Mouse (Mus musculus) hindbrain, embryonic 14.5 days (tissue): Measurements from ENCODE around the gene Emsy. TPM values are rescaled to one million over a fixed set of nuclear protein-coding genes. Genes with fewer than 3 reads are reported as not detected.

Experiments used
- ATAC-seq: fragments of 200-750 bp; cut with Nextera tagmentation; 2 replicates; pipeline ENCODE4 v1.8.0; 2017; ENCODE audit warnings: moderate number of reproducible peaks, mild to moderate bottlenecking, moderate TSS enrichment, moderate library complexity; ENCODE audit not compliant: low FRiP score
- DNase-seq: peaks from one replicate; pipeline ENCODE4 v3.0.0-alpha.2; 2015; ENCODE audit warnings: low spot score
- H3K27ac ChIP-seq: fragments of 300-500 bp; sonication (generic); 2 replicates; pipeline ENCODE4 v1.5.1; 2014; ENCODE audit warnings: mild to moderate bottlenecking, moderate library complexity
- H3K27me3 ChIP-seq: fragments of 300-500 bp; sonication (generic); 2 replicates; pipeline ENCODE4 v1.6.1; 2014; ENCODE audit warnings: mild to moderate bottlenecking, low read length, mixed read lengths; ENCODE audit not compliant: control insufficient read depth, insufficient read depth
- H3K36me3 ChIP-seq: fragments of 300-500 bp; sonication (generic); replicated peaks from 2 replicates; pipeline ENCODE4 v1.6.1; 2014; ENCODE audit not compliant: control insufficient read depth, insufficient read depth
- H3K4me1 ChIP-seq: fragments of 300-500 bp; sonication (generic); replicated peaks from 2 replicates; pipeline ENCODE4 v1.6.1; 2014; ENCODE audit warnings: antibody characterized with exemption, low read length, mixed read lengths; ENCODE audit not compliant: control insufficient read depth, insufficient read depth
- H3K4me2 ChIP-seq: fragments of 300-500 bp; sonication (generic); replicated peaks from 2 replicates; pipeline ENCODE4 v1.6.1; 2014; ENCODE audit warnings: mild to moderate bottlenecking, moderate library complexity
- H3K4me3 ChIP-seq: fragments of 300-500 bp; sonication (generic); replicated peaks from 2 replicates; pipeline ENCODE4 v1.5.1; 2014; ENCODE audit warnings: mild to moderate bottlenecking, low read length
- H3K9ac ChIP-seq: fragments of 300-500 bp; sonication (generic); 2 replicates; pipeline ENCODE4 v1.6.1; 2014
- H3K9me3 ChIP-seq: fragments of 300-500 bp; sonication (generic); 2 replicates; pipeline ENCODE4 v1.6.1; 2016; ENCODE audit warnings: low read length; ENCODE audit not compliant: control insufficient read depth
- WGBS: fragments of 180-500 bp; shearing (Covaris S2); extraction: QIAGEN DNeasy Blood & Tissue Kit; methylation state at CpG from one replicate; pipeline ENCODE4 v1.1.7; 2014; 5-methylcytosine and 5-hydroxymethylcytosine counted together
- polyA plus RNA-seq: library from polyadenylated mRNA; unstranded; fragments of >200 nt; fragmentation: Nextera tagmentation; extraction: Ambion mirVana; gene quantifications from 2 replicates; pipeline ENCODE4 v1.2.1, GENCODE M21; 2014

The Emsy gene
- polyA plus RNA-seq, 1 experiment from 2014 or later = 39.3 TPM

DNA sequence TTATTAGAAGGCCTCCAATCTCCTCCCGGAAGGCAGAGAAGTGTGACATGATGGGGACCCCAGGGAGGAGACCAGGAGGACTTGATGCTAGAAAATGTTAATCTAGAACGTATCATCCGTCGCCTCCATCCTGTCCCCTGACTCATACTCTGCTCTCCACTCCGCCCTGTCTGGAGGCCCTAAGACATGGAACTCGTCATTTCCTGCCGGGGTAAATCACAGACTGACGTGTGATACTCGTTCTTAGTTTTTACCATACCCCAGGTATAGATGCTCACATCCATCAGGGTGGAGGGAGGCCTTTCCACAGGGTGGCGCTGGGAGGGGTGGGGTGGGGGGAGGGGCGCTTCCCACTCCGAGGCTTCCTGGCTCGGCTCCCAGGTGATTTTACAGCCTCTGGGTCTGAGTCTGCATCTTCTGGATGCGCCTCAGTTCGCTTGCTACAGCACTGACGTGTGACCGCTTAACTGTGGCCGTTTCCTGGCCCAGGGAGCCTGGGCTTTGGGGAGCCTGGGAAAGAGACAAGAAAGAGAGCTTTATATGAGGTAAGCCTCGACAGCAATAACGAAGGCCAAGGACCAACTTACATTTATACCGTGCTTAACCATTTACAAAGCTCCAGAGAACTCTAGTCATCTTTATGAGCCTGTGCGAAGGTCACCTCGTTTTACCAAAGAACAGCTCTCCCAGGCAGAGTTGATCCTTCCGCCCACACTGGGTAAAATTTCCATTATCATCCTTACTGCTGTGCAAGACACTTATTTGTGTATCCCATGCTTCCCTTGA lies 36.4 kb upstream of the Emsy start:
- H3K4me3 ChIP-seq = no peak overlapping the region
- no peak overlapping the region for H3K9ac ChIP-seq
- WGBS = 49% methylated on average over 24 of the region's 24 CpGs
- H3K9me3 ChIP-seq = no peaks in the 10 kb centered on the region
- H3K27ac ChIP-seq = no peak overlapping the region
- H3K4me2 ChIP-seq = no peak overlapping the region
- no peaks in the 10 kb centered on the region for H3K27me3 ChIP-seq
- no peaks in the 10 kb centered on the region for H3K4me1 ChIP-seq
- DNase-seq (no peak), ATAC-seq (no peak)
- no peaks in the 10 kb centered on the region for H3K36me3 ChIP-seq

DNA sequence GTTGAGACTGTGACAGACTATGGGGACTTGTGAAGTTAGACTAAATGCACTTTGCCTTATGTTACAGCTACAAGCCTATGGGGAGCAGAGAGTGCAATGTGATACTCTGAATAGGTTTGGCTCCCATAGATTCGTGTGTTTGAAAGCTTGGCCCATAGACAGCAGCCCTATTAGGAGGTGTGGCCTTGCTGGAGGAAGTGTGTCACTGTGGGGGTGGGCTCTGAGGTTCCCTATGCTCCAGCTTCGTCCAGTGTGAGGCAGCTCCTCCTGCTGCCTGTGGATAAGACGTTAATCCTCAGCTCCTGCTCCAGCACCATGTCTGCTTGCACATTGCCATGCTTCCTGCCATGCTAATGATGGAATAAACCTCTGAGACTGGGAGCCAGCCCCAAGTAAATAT lies 34.2 kb upstream of the Emsy start:
- ATAC-seq = no peak
- 22% methylated on average over 3 of the region's 3 CpGs for WGBS
- no peak for DNase-seq

DNA sequence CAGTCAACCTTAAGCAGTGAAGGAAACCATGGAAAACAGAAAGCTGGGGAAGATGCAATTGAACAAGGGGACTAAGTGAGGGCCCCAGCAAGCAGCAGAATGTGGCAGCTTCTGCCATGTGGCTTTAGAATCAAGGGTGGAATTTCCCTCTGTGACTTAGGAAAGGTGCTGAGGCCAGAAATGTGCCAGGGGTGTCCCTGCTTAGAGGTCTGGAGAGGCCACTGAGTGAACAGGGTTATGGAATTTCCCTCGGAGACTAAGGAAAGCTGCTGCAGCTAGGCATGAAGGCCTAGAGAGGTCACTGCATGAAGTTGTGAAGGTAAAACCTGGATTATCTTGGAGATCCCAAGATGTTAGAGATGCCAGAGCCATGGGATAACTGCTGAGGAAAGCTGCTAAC lies 33.5 kb upstream of the Emsy start:
- Histone ChIP-seq H3K9ac (no peak overlapping the region), H3K4me3 (no peak overlapping the region), H3K9me3 (no peaks in the 10 kb centered on the region), H3K4me1 (no peaks in the 10 kb centered on the region), H3K4me2 (no peak overlapping the region), H3K27ac (no peak overlapping the region), H3K36me3 (no peaks in the 10 kb centered on the region), H3K27me3 (no peaks in the 10 kb centered on the region)
- 84% methylated on average over 1 of the region's 1 CpGs for WGBS
- no peak for DNase-seq
- ATAC-seq = no peak

More for the DNA sequence above, 34.2 kb upstream of the Emsy start:
- Histone ChIP-seq H3K4me2 (no peak overlapping the region), H3K9me3 (no peaks in the 10 kb centered on the region), H3K4me1 (no peaks in the 10 kb centered on the region), H3K36me3 (no peaks in the 10 kb centered on the region), H3K4me3 (no peak overlapping the region), H3K27me3 (no peaks in the 10 kb centered on the region), H3K9ac (no peak overlapping the region), H3K27ac (no peak overlapping the region)

DNA sequence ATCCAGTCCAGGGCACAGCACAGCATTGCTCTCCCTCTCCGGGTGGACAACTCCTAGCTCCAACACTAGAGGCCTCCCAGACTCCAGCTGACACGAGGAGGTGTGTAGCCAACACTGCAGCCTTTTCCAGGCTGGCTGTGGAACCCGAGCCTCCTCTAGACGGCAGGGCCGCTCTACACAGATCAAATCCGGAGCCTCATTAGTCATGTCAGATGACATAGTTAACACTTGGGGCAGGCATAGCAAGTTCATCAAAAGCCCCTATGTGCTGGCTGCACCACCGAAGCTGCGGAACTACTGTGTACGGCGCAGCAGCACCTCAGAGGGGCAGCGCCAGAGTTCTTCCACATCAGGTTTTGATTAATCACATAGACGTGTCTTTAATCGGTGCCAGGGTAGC lies 29.3 kb upstream of the Emsy start:
- H3K4me1 ChIP-seq = no peaks in the 10 kb centered on the region
- no peak overlapping the region for H3K4me2 ChIP-seq
- H3K9ac ChIP-seq = no peak overlapping the region
- no peak overlapping the region for H3K27ac ChIP-seq
- H3K9me3 ChIP-seq = no peaks in the 10 kb centered on the region
- no peak overlapping the region for H3K4me3 ChIP-seq
- H3K36me3 ChIP-seq = no peaks in the 10 kb centered on the region
- H3K27me3 ChIP-seq = no peaks in the 10 kb centered on the region
- WGBS = 52% methylated on average over 13 of the region's 13 CpGs
- no peak for DNase-seq
- peak; percentile 55; the same call in 1 of the 2 replicates for ATAC-seq

DNA sequence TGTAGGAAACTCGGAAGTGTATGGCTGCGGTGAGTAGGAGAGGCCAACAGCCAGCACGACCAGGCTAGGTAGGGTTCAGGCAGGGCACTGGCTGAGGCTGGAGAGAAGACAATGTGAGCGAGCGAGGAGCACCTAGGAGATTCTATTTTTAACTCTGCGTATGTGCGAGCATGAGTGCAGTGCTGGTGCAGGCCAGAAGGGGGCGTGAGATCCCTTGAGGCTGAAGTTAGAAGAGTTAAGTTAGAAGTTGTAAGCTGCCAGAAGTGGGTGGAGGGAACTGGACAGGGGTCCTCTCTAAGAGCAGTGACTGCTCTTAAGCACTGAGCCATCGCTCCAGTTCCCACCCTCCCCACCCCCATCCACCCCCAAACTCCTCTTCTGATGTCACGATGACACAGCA lies 26.2 kb upstream of the Emsy start:
- Histone ChIP-seq H3K4me2 (no peak overlapping the region), H3K4me1 (no peaks in the 10 kb centered on the region; the same call in 1 of the 2 replicates), H3K27ac (no peak overlapping the region), H3K27me3 (no peaks in the 10 kb centered on the region), H3K9ac (no peak overlapping the region), H3K36me3 (no peaks in the 10 kb centered on the region), H3K9me3 (no peaks in the 10 kb centered on the region), H3K4me3 (no peak overlapping the region)
- no peak for DNase-seq
- ATAC-seq = no peak
- WGBS = 94% methylated on average over 10 of the region's 10 CpGs

DNA sequence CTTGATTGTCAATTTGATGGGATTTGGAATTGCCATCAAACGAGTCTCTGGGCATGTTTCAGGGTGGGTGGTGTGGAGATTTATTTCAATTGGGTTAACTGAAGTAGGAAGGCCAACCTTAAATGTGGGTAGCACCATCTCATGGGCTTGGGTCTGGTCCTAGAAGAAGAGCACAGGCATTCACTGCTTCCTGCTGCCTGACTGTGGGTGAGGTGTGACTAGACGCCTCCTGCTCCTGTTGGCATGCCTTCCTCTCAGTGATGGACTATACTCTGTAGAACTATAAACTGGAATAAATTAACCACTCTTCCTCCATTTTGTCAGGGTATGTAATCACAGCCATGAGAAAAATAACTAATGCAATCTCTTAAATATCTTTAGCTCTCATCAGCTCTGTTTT lies 24.1 kb upstream of the Emsy start:
- 63% methylated on average over 2 of the region's 2 CpGs for WGBS
- H3K27me3 ChIP-seq = no peaks in the 10 kb centered on the region
- no peak overlapping the region for H3K4me3 ChIP-seq
- DNase-seq (no peak), ATAC-seq (no peak)
- H3K9ac ChIP-seq = no peak overlapping the region
- no peaks in the 10 kb centered on the region; the same call in 1 of the 2 replicates for H3K4me1 ChIP-seq
- H3K27ac ChIP-seq = no peak overlapping the region
- H3K4me2 ChIP-seq = no peak overlapping the region
- no peaks in the 10 kb centered on the region for H3K36me3 ChIP-seq
- H3K9me3 ChIP-seq = no peaks in the 10 kb centered on the region

DNA sequence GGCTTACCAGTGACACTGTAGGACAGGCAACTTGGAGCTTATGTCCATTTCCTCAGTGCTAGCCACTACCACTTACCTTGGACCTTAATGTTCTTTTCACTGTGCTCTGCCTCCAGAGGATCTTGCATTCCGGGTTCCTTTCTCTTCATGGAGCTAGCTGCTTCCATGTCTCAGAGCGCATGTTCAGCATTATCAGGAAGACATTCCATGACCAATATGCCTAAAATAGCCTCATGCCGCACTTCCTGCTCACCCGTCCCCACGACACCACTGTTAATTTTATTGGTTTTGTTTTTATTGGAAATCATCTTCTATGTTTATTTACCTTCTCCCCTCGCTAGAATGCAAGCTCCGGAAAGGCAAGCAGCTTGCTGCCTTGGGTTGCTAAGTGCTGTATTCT lies 21.9 kb upstream of the Emsy start:
- no peaks in the 10 kb centered on the region; the same call in 1 of the 2 replicates for H3K4me1 ChIP-seq
- 71% methylated on average over 7 of the region's 7 CpGs for WGBS
- DNase-seq = no peak
- H3K9ac ChIP-seq = no peak overlapping the region
- ATAC-seq = no peak
- no peak overlapping the region for H3K4me3 ChIP-seq
- H3K27me3 ChIP-seq = no peaks in the 10 kb centered on the region
- peak overlapping the region; percentile 9 for H3K4me2 ChIP-seq
- H3K27ac ChIP-seq = no peak overlapping the region
- no peaks in the 10 kb centered on the region for H3K9me3 ChIP-seq
- no peaks in the 10 kb centered on the region for H3K36me3 ChIP-seq

DNA sequence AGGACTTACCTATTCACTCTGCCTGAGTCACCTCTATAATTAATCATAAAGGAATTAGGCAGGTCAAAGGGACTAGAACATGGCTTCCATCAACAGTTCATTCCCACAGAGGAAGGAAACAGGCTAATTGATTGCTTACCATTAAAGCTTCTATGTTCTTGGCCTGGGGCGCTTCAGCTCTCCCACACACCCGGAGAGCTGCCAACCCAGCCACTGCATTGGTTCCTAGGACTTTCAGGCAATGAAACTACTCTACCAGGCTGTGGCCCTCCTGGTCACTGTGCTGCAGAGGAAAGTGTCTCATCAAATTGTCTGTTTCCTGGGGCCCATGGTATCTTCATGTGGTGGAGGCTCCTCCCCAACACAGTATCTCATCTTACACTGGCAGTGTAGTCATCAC lies 20.9 kb upstream of the Emsy start:
- ATAC-seq = no peak

DNA sequence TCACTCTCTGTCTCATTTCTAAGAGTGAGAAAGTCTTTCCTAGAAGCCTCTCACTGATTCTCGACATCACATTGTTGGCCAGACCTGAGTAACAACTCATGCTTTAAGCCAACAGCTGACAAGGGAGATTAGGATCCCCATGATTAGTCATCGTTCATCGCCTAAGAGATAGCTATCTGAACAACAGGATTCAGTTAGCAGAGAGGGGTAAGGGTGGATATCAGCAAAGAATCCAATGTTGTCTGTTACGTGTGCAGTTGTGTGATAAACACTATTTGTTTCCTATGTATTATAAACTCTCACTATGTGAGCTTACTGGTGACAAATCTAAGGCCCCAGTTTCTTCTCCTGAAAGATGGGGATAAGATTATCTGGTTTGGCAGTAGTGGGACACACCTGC lies 17.8 kb upstream of the Emsy start:
- Histone ChIP-seq H3K9me3 (no peaks in the 10 kb centered on the region), H3K9ac (no peak overlapping the region), H3K4me2 (no peak overlapping the region), H3K4me1 (no peaks in the 10 kb centered on the region; the same call in 1 of the 2 replicates), H3K36me3 (no peaks in the 10 kb centered on the region), H3K27ac (no peak overlapping the region), H3K27me3 (no peaks in the 10 kb centered on the region), H3K4me3 (no peak overlapping the region)
- no peak for ATAC-seq
- no peak for DNase-seq
- WGBS = 84% methylated on average over 4 of the region's 4 CpGs

More for the DNA sequence above, 20.9 kb upstream of the Emsy start:
- Histone ChIP-seq H3K9me3 (no peaks in the 10 kb centered on the region), H3K36me3 (no peaks in the 10 kb centered on the region), H3K4me1 (no peaks in the 10 kb centered on the region; the same call in 1 of the 2 replicates), H3K27me3 (no peaks in the 10 kb centered on the region), H3K9ac (no peak overlapping the region), H3K4me3 (no peak overlapping the region), H3K4me2 (no peak overlapping the region), H3K27ac (no peak overlapping the region)
- 89% methylated on average over 2 of the region's 2 CpGs for WGBS
- DNase-seq = no peak
